Mouse (Mus musculus): ENCODE results near the gene Ctnnbip1. TPM values are rescaled to one million over a fixed set of nuclear protein-coding genes. Genes with fewer than 3 reads are reported as not detected.

Gene Ctnnbip1
- polyA plus RNA-seq (2015; fragmentation: Nextera tagmentation; extraction: Ambion mirVana) = 80.2 and 81.2 TPM in 2 replicates

DNA sequence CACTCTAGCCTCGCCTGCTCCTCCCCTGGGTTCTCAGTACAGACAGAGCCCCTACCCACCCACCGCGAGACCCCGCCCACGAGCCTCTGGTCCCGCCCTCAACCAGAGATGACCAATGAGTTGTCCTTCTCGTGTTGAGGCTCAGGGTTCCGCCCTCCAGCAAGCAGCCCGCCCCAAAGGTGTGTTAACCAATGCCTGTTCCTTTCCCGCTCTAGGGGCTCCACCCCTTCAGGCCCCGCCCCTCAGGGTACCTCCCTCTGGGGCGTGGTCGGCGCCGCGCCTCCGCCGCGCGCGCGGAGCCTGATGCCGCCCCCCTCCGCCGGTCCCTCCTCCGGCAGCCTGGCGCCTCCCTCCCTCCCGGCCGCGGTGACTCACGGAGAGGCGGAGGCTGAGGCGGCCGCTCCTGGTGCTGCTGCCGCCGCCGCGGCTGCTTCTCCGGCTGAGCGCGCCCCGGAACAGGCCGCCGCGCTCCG, at the start of gene Ctnnbip1:
TSS of gene Ctnnbip1 (plus strand) at position 369 of the 473 bp plus-strand sequence.
- Histone ChIP-seq H3K36me3 (ENCODE audit: poor library complexity, severe bottlenecking) (no peaks in the 10 kb centered on the region), H3K4me3 (peak within 1 kb of the TSS; percentile 90), H3K9ac (peak within 1 kb of the TSS; percentile 93), H3K9me3 (replicated peaks) (no peaks in the 10 kb centered on the region), H3K27me3 (no peaks in the 10 kb centered on the region), H3K4me1 (peaks cover 24% of the 10 kb centered on the region), H3K27ac (peak within 1 kb of the TSS; percentile 57), H3K4me2 (peak within 1 kb of the TSS; percentile 93)
- WGBS = 1% methylated on average over 35 of the region's 46 CpGs
- ATAC-seq = peak; percentile 99

DNA sequence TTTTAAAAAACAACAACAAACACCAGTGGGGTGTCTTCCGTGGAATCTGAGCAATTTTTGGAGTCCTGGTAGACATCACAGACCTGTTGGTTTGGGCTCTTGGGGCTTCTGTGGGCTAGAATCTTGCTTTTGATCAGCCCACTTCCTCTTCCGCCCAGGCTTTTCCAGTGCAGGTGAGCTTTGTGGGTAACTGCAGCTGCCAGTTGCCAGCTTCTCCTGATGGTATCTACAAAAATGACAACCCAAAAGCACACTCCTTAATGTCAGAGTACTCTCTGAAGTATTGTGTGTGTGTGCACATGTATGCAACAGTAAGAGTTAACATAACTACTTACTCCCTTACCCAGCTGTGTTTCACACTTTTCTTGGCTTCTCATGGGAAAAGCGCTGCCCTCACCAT, 48.5 kb upstream of the Ctnnbip1 start:
- Histone ChIP-seq H3K4me2 (no peak overlapping the region), H3K27ac (no peak overlapping the region), H3K27me3 (no peaks in the 10 kb centered on the region), H3K36me3 (ENCODE audit: poor library complexity, severe bottlenecking) (peaks cover 47% of the 10 kb centered on the region), H3K9ac (no peak overlapping the region), H3K4me1 (no peaks in the 10 kb centered on the region), H3K9me3 (replicated peaks) (no peaks in the 10 kb centered on the region), H3K4me3 (no peak overlapping the region)
- 95% methylated on average over 3 of the region's 3 CpGs for WGBS
- ATAC-seq = no peak

DNA sequence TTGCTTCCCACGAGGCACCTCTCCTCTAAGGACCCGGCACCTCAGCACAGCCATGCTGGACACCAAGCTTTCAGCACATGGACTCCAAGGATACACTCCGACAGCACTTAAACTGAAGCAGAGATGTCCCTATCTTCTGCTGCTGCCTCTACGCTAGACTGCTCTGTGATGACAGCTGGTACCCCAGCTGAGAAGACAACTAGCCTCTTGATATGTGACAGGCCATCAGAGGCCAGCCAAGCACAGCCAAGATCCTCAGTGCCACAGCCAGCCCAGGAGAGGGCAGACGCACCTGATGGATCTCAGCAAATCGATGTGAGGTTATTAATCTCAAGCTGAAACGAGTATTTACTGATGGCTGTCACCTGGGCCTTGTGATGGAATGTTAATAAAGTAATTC, 42.9 kb upstream of the Ctnnbip1 start:
- 91% methylated on average over 7 of the region's 7 CpGs for WGBS
- no peaks in the 10 kb centered on the region for H3K27me3 ChIP-seq
- H3K36me3 ChIP-seq (ENCODE audit: poor library complexity, severe bottlenecking) = peaks cover 38% of the 10 kb centered on the region
- H3K4me1 ChIP-seq = no peaks in the 10 kb centered on the region
- no peak overlapping the region for H3K4me2 ChIP-seq
- no peaks in the 10 kb centered on the region for H3K9me3 ChIP-seq (replicated peaks)
- ATAC-seq = no peak
- H3K9ac ChIP-seq = no peak overlapping the region
- H3K27ac ChIP-seq = no peak overlapping the region
- no peak overlapping the region for H3K4me3 ChIP-seq

DNA sequence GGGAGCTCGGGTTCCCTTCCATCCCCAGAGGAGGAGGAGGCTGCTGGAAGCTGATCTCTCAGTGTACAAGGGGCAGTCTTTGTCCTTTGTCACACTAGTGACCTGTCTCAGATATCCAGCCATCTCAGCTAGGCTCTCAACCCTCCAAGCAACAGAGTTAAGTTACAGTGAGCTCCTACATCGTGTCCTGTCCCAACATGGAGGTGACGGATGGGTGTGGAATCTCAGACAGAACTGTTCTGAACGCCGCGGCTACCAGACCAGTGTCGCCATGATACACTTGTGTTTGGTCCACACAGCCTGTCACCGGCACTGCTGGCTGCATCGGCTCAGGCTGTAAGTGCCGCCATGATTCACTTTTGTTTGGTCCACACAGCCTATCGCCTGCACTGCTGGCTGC, 41.0 kb upstream of the Ctnnbip1 start, which contains the start of gene Tmem274:
TSS of gene Tmem274 (plus strand) at position 301 of the 400 bp plus-strand sequence.
- 90% methylated on average over 11 of the region's 11 CpGs for WGBS
- Histone ChIP-seq H3K4me2 (no peak within 1 kb of the TSS), H3K9ac (no peak within 1 kb of the TSS), H3K4me1 (no peaks in the 10 kb centered on the region), H3K9me3 (replicated peaks) (no peaks in the 10 kb centered on the region), H3K36me3 (ENCODE audit: poor library complexity, severe bottlenecking) (peaks cover 32% of the 10 kb centered on the region), H3K4me3 (no peak within 1 kb of the TSS), H3K27ac (no peak within 1 kb of the TSS), H3K27me3 (no peaks in the 10 kb centered on the region)
- no peak for ATAC-seq

DNA sequence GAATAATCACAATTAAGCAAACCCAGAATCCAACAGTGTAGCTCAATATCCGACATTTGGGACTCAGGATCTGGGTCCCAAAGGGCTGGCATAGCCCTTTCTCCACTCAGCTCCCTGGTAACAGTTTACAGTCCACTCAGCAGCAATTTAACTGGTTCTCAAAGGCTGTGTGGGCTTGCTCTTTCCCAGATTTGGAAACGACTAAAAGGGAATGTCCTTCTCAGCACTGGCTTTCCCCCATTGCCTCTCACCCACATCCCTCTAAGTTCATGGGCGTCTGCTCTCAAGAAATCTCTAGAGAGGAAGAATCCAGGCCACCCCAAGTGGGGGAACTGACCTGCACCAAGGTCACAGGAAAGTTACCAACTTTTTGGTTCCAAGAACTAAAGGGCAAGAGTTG, 33.5 kb upstream of the Ctnnbip1 start:
- peak overlapping the region; percentile 58; the same call in 1 of the 2 replicates for H3K27ac ChIP-seq

DNA sequence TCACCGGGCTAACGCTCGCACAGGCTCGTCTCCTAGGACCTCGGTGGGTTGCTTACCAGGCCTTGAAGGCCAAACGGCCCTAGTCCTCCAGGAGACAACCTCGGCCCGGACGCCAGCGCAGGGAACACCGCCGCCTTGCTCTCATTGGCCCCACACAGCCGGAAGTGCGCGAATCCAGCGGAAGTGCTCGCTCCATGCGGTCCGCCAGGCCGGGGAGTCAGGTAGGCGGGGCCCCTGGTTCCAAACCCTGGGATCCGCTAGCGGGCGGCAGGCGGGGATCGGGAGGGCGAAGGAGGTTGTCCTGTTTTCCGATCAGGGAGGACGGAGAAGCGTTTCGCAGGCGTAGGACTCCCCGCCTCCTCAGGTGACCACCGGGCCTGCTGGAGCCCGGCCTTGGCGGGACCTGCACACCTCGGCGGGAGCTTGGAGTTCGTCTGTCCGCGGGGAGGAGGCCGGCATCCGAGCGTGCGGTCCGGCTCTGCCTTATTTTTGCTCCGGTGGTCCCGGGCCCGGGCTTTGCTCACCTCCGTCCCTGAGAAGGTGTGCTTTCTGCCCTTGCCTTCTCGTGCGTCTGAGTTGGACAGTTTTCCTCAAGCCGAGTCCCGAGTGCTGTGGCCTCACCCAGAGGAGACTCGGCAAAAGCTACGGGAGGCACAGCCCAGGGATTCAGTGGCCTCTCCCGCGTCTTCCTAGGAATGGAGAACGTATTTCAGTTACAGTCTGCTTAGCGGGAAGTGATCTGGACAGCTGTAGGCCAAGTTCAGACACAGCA, 32.8 kb upstream of the Ctnnbip1 start, which contains the start of the genes Nmnat1 and Lzic:
TSS of gene Nmnat1 (minus strand) at position 150 of the 772 bp plus-strand sequence.
TSS of gene Lzic (plus strand) at position 177 of the 772 bp plus-strand sequence.
- peak within 1 kb of the TSS; percentile 82 for H3K9ac ChIP-seq
- peak within 1 kb of the TSS; percentile 78 for H3K4me2 ChIP-seq
- H3K27ac ChIP-seq = peak within 1 kb of the TSS; percentile 58
- H3K4me1 ChIP-seq = peaks cover 24% of the 10 kb centered on the region
- H3K9me3 ChIP-seq (replicated peaks) = no peaks in the 10 kb centered on the region
- ATAC-seq = peak; percentile 99
- peak within 1 kb of the TSS; percentile 76 for H3K4me3 ChIP-seq
- no peaks in the 10 kb centered on the region for H3K27me3 ChIP-seq
- WGBS = under 1% methylated on average over 59 of the region's 60 CpGs
- peaks cover 33% of the 10 kb centered on the region for H3K36me3 ChIP-seq (ENCODE audit: poor library complexity, severe bottlenecking)

More for the DNA sequence above, 33.5 kb upstream of the Ctnnbip1 start:
- Histone ChIP-seq H3K9ac (peak overlapping the region; percentile 82), H3K4me3 (peak overlapping the region; percentile 76), H3K36me3 (ENCODE audit: poor library complexity, severe bottlenecking) (peaks cover 26% of the 10 kb centered on the region), H3K4me1 (peaks cover 24% of the 10 kb centered on the region), H3K9me3 (replicated peaks) (no peaks in the 10 kb centered on the region), H3K27me3 (no peaks in the 10 kb centered on the region), H3K4me2 (peak overlapping the region; percentile 78)
- 54% methylated on average over 3 of the region's 3 CpGs for whole genome bisulfite sequencing
- ATAC-seq = no peak; the same call in 1 of the 2 replicates

DNA sequence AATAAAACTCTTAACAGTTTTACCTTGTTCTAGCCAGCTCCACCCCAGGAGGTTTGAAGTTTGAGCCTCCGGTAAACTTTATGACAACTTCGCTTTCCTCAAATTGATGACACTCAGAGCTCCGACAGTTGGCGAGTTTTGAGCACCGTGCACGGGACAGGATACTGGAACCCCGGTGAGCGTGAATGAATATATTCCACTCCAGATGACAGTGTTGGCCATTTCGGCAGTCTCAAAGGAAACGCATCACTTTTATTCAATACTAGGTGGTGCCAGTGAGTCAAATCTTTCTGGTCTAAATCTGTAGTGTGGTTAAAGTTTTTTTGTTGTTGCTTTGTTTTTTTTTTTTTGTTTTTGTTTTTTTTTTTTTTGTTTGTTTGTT, 32.2 kb upstream of the Ctnnbip1 start:
- peak overlapping the region; percentile 82 for H3K9ac ChIP-seq
- H3K36me3 ChIP-seq (ENCODE audit: poor library complexity, severe bottlenecking) = peaks cover 36% of the 10 kb centered on the region
- peak overlapping the region; percentile 55; the same call in 1 of the 2 replicates for H3K27ac ChIP-seq
- H3K9me3 ChIP-seq (replicated peaks) = no peaks in the 10 kb centered on the region
- H3K4me2 ChIP-seq = peak overlapping the region; percentile 78
- H3K27me3 ChIP-seq = no peaks in the 10 kb centered on the region
- peak overlapping the region; percentile 76 for H3K4me3 ChIP-seq
- peak; percentile 6; the same call in 1 of the 2 replicates for ATAC-seq
- peaks cover 24% of the 10 kb centered on the region for H3K4me1 ChIP-seq
- WGBS = 2% methylated on average over 10 of the region's 10 CpGs

DNA sequence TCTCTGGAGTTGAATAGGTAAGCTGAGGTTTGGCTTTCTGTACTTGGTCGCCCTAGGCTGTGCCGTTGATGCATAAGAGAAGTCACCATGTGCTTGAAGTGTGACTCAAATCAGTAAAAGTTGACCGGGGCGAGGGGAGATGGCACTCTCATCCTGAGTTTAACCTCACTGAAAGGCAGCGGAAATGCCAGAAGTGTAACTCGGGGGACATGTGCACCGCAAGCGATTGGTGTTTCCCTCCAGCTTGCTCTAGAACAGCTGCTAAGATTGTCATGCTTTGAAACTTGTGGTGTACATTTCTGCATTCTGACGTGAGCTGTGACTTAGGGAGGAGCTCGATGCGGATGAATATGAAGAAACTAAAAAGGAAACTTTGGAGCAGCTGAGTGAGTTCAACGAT, 30.3 kb upstream of the Ctnnbip1 start:
- Histone ChIP-seq H3K9ac (no peak overlapping the region), H3K36me3 (ENCODE audit: poor library complexity, severe bottlenecking) (peaks cover 50% of the 10 kb centered on the region), H3K9me3 (replicated peaks) (no peaks in the 10 kb centered on the region), H3K4me1 (peaks cover 24% of the 10 kb centered on the region), H3K4me3 (no peak overlapping the region), H3K4me2 (no peak overlapping the region), H3K27ac (no peak overlapping the region), H3K27me3 (no peaks in the 10 kb centered on the region)
- no peak for ATAC-seq
- WGBS = 94% methylated on average over 12 of the region's 12 CpGs

DNA sequence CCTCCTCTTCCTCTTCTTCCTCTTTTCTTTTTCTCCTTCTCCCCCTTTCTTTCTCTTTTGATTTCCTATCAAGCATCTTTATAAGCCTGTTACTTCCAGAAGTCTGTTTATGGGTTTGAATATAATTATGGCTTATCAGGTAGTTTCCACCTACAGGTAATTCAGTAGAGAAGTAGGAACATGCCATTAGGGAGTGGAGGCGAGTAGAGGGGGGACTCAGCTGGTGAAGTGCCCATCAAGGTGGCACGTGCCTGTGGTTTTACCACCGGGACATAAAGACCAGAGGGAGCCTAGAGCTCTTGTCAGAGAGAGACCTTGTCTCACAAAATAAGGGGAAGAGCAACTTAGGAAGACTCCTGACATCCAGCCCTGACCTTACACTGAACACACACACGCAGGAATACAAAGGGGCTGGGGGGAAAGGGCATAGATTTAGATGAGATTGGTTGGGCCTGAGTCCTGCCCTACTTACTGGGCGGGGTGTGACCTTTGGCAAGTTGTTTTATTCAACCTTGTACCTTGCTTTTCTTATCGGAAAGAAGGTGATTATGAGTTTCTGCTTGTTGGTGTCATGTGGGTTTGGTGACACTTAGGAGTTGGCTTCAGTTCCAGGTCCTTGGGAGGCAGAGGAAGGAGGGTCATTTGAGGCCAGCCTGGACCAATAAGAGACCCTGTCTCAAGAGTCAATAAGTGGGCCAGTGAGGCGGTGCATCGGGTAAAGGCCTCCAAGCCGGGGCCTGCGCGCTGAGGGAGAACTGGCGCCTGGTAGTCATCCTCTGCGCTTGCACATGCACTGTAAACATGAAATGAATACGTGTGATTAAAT, 28.4 kb upstream of the Ctnnbip1 start:
- Histone ChIP-seq H3K36me3 (ENCODE audit: poor library complexity, severe bottlenecking) (peaks cover 68% of the 10 kb centered on the region), H3K27me3 (no peaks in the 10 kb centered on the region), H3K4me1 (peaks cover 15% of the 10 kb centered on the region), H3K4me3 (no peak overlapping the region), H3K9ac (no peak overlapping the region), H3K9me3 (replicated peaks) (no peaks in the 10 kb centered on the region), H3K4me2 (no peak overlapping the region), H3K27ac (no peak overlapping the region)
- ATAC-seq = no peak
- 94% methylated on average over 14 of the region's 14 CpGs for WGBS

DNA sequence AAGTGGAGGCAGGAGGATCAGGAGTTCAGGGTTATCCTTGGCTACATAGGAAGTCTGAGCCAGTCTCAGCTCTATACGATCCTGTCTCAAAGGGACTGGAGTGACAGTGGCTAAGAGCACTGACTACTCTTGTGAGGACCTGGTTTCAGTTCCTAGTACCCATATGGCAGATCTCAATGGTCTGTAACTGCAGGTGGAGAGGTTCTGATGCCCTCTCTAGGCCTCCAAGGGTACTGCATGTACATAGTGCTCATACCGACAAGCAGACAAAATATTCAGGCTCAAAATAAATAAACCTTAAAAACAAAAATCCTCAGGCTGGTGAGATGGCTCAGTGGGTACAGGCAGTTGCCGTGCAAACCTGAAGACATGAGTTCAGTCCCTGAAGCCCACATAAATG, 26.9 kb upstream of the Ctnnbip1 start:
- Histone ChIP-seq H3K4me3 (no peak overlapping the region), H3K9me3 (replicated peaks) (no peaks in the 10 kb centered on the region), H3K4me1 (peaks cover 16% of the 10 kb centered on the region), H3K27ac (no peak overlapping the region), H3K9ac (no peak overlapping the region), H3K27me3 (no peaks in the 10 kb centered on the region), H3K4me2 (no peak overlapping the region), H3K36me3 (ENCODE audit: poor library complexity, severe bottlenecking) (peaks cover 80% of the 10 kb centered on the region)
- no peak for ATAC-seq
- WGBS = 97% methylated on average over 3 of the region's 3 CpGs

DNA sequence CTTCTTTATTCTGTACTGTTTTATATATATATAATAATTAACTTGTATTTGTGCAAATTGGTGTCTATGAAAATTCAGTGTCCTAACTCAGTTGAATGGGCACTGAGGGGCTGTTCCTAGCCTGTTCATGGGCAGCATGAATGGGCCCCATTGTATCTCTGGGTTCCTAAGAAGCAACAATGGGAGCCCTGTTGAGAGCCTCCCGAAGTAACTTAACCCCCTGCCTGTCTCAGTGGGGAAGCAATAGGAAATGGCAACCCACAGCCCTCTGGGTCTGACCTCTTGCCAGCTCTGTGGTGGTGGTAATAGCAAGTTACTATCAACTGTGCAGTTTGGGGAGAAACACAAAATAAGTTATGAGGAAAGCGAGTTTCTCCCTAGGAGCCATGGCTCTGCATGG, 21.4 kb upstream of the Ctnnbip1 start:
- Histone ChIP-seq H3K9ac (no peak overlapping the region; the same call in 1 of the 2 replicates), H3K4me1 (peaks cover 12% of the 10 kb centered on the region), H3K9me3 (replicated peaks) (no peaks in the 10 kb centered on the region), H3K27me3 (no peaks in the 10 kb centered on the region), H3K4me3 (no peak overlapping the region), H3K36me3 (ENCODE audit: poor library complexity, severe bottlenecking) (peaks cover 83% of the 10 kb centered on the region), H3K27ac (no peak overlapping the region), H3K4me2 (no peak overlapping the region)
- peak; percentile 51; the same call in 1 of the 2 replicates for ATAC-seq
- 10% methylated on average over 2 of the region's 2 CpGs for WGBS

DNA sequence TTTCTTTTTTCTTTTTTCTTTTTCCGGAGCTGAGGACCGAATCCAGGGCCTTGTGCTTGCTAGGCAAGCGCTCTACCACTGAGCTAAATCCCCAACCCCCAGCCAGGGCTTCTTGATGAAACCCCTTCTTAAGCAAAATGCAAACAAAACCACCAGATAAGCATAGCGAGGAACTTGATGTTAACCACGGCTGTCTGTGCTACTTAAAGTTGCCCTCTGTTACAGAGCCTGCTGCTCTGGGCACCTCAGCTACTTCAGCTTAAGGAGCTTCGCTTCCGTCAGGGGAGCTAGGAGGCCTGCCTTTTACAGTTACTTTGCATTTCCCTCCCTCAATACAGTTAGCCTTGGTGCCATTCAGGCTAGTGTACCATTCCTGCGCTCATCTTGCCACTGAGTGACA, 19.1 kb upstream of the Ctnnbip1 start:
- peaks cover 12% of the 10 kb centered on the region for H3K4me1 ChIP-seq

More for the DNA sequence above, 19.1 kb upstream of the Ctnnbip1 start:
- Histone ChIP-seq H3K4me3 (no peak overlapping the region), H3K9me3 (replicated peaks) (no peaks in the 10 kb centered on the region), H3K9ac (0 out of 2 replicates have a peak overlapping the region, but pooled peaks have one; percentile 9), H3K27ac (no peak overlapping the region), H3K36me3 (ENCODE audit: poor library complexity, severe bottlenecking) (peaks cover 76% of the 10 kb centered on the region), H3K27me3 (no peaks in the 10 kb centered on the region), H3K4me2 (no peak overlapping the region)
- ATAC-seq = no peak
- WGBS = 74% methylated on average over 8 of the region's 8 CpGs

Data from forebrain, embryonic 13.5 days (tissue).